Mouse (Mus musculus) intestine, postnatal 0 days (tissue): ENCODE data around the gene Tbkbp1. TPM values are rescaled to one million over a fixed set of nuclear protein-coding genes. Genes with fewer than 3 reads are reported as not detected.

Experiments used
- ATAC-seq: fragments of 200-750 bp; cut with Nextera tagmentation; 2 replicates; pipeline ENCODE4 v1.8.0; 2017; ENCODE audit warnings: mild to moderate bottlenecking, moderate TSS enrichment, moderate library complexity
- H3K27ac ChIP-seq: fragments of 300-500 bp; sonication (generic); 2 replicates; pipeline ENCODE4 v1.5.1; 2014; ENCODE audit warnings: mild to moderate bottlenecking, low read depth, low read length, moderate library complexity
- H3K27me3 ChIP-seq: fragments of 300-500 bp; sonication (generic); replicated peaks from 2 replicates; pipeline ENCODE4 v1.6.1; 2014; ENCODE audit warnings: low read length, mixed read lengths; ENCODE audit not compliant: control insufficient read depth, insufficient read depth
- H3K36me3 ChIP-seq: fragments of 300-500 bp; sonication (generic); 2 replicates; pipeline ENCODE4 v1.6.1; 2014; ENCODE audit warnings: mild to moderate bottlenecking, moderate library complexity; ENCODE audit not compliant: control insufficient read depth, insufficient read depth
- H3K4me1 ChIP-seq: fragments of 300-500 bp; sonication (generic); replicated peaks from 2 replicates; pipeline ENCODE4 v1.6.1; 2014; ENCODE audit warnings: antibody characterized with exemption, low read length, mixed read lengths; ENCODE audit not compliant: control insufficient read depth, insufficient read depth
- H3K4me2 ChIP-seq: fragments of 300-500 bp; sonication (generic); replicated peaks from 2 replicates; pipeline ENCODE4 v1.6.1; 2014; ENCODE audit warnings: low read depth, mild to moderate bottlenecking, moderate library complexity
- H3K4me3 ChIP-seq: fragments of 300-500 bp; sonication (generic); 2 replicates; pipeline ENCODE4 v1.5.1; 2014; ENCODE audit warnings: low read depth, low read length
- H3K9ac ChIP-seq: fragments of 300-500 bp; sonication (generic); 2 replicates; pipeline ENCODE4 v1.6.1; 2014; ENCODE audit warnings: mild to moderate bottlenecking, low read depth, low read length
- H3K9me3 ChIP-seq: fragments of 300-500 bp; sonication (generic); 2 replicates; pipeline ENCODE4 v1.6.1; 2016; ENCODE audit warnings: mixed run types; ENCODE audit not compliant: control insufficient read depth
- CTCF ChIP-seq: sonication (generic); IDR thresholded peaks from 2 replicates; pipeline ENCODE4 v1.5.1; 2016; ENCODE audit warnings: low read depth, mild to moderate bottlenecking, control low read depth, antibody characterized with exemption, moderate library complexity
- WGBS: fragments of 180-500 bp; shearing (Covaris S2); extraction: QIAGEN DNeasy Blood & Tissue Kit; methylation state at CpG from one replicate; pipeline ENCODE4 v1.1.7; 2014; 5-methylcytosine and 5-hydroxymethylcytosine counted together
- microRNA-seq: library from miRNA; unstranded; fragments of <30 nt; microRNA quantifications from one replicate; pipeline ENCODE4, GENCODE M21; 2016
- polyA plus RNA-seq: library from polyadenylated mRNA; unstranded; fragments of >200 nt; fragmentation: Nextera tagmentation; extraction: Ambion mirVana; gene quantifications from 2 replicates; pipeline ENCODE4 v1.2.1, GENCODE M21; 2015

Gene Tbkbp1
- polyA plus RNA-seq, 1 experiment from 2014 or later: 1.7 TPM

- no peak overlapping the region for H3K27ac ChIP-seq
- TF ChIP-seq CTCF: no peak
- ATAC-seq: no peak
- H3K9me3 ChIP-seq: no peaks in the 10 kb centered on the region
- no peak overlapping the region for H3K4me3 ChIP-seq
- no peak overlapping the region for H3K4me2 ChIP-seq
- WGBS: 89% methylated on average over 10 of the region's 10 CpGs
- no peak overlapping the region for H3K9ac ChIP-seq
- H3K4me1 ChIP-seq: no peaks in the 10 kb centered on the region
- H3K36me3 ChIP-seq: no peaks in the 10 kb centered on the region
- peaks cover 24% of the 10 kb centered on the region; the same call in 1 of the 2 replicates for H3K27me3 ChIP-seq
These were observed 47.9 kb downstream of the Tbkbp1 start for GRCm38 (mm10) chr11:97103163-97104090.

- Histone ChIP-seq H3K4me2 (no peak overlapping the region), H3K9me3 (no peaks in the 10 kb centered on the region), H3K4me1 (no peaks in the 10 kb centered on the region), H3K4me3 (no peak overlapping the region), H3K9ac (no peak overlapping the region), H3K36me3 (no peaks in the 10 kb centered on the region), H3K27me3 (peaks cover 26% of the 10 kb centered on the region), H3K27ac (no peak overlapping the region)
- 19% methylated on average over 9 of the region's 9 CpGs for WGBS
- ATAC-seq: no peak
- peak; percentile 87 for TF ChIP-seq CTCF
These were observed 49.6 kb downstream of the Tbkbp1 start for GRCm38 (mm10) chr11:97101722-97102121.

- Histone ChIP-seq H3K36me3 (no peaks in the 10 kb centered on the region), H3K4me1 (no peaks in the 10 kb centered on the region), H3K9me3 (no peaks in the 10 kb centered on the region), H3K27ac (no peak overlapping the region), H3K4me2 (peak overlapping the region; percentile 28), H3K27me3 (peaks cover 26% of the 10 kb centered on the region), H3K4me3 (no peak overlapping the region), H3K9ac (no peak overlapping the region)
- ATAC-seq: no peak
- TF ChIP-seq CTCF: no peak
- WGBS: 14% methylated on average over 18 of the region's 18 CpGs
These were observed 52.5 kb downstream of the Tbkbp1 start for GRCm38 (mm10) chr11:97098791-97099190.

- Histone ChIP-seq H3K9me3 (no peaks in the 10 kb centered on the region), H3K27me3 (peaks cover 19% of the 10 kb centered on the region), H3K27ac (no peak overlapping the region), H3K4me1 (no peaks in the 10 kb centered on the region), H3K4me3 (no peak overlapping the region), H3K36me3 (no peaks in the 10 kb centered on the region), H3K9ac (no peak overlapping the region), H3K4me2 (no peak overlapping the region)
- TF ChIP-seq CTCF: no peak
- no peak for ATAC-seq
- 67% methylated on average over 2 of the region's 2 CpGs for WGBS
These were observed 56.7 kb downstream of the Tbkbp1 start for GRCm38 (mm10) chr11:97094600-97094999.

- Histone ChIP-seq H3K9ac (no peak overlapping the region), H3K4me1 (no peaks in the 10 kb centered on the region), H3K27ac (no peak overlapping the region), H3K36me3 (no peaks in the 10 kb centered on the region), H3K4me3 (no peak overlapping the region), H3K27me3 (no peaks in the 10 kb centered on the region; the same call in 1 of the 2 replicates), H3K4me2 (no peak overlapping the region), H3K9me3 (0 out of 2 replicates have a peak, but pooled peaks cover 3% of the 10 kb centered on the region)
- 68% methylated on average over 6 of the region's 6 CpGs for WGBS
- TF ChIP-seq CTCF: no peak
- no peak for ATAC-seq
These were observed 64.9 kb downstream of the Tbkbp1 start for GRCm38 (mm10) chr11:97086365-97086764.

Small RNA genes lying within 50 kb of the gene (microRNA-seq; reads per million reads assigned to microRNA genes)
- gene Mir7235: not detected

Other genes with a start within 250 kb of the Tbkbp1 start
- 64.1 and 68.9 TPM in 2 replicates for gene Cdk5rap3, start 235.0 kb downstream of the Tbkbp1 start, polyA plus RNA-seq
- gene Prr15l, start 223.4 kb downstream of the Tbkbp1 start, polyA plus RNA-seq: 138 and 141 TPM in 2 replicates
- gene Pnpo, start 207.5 kb downstream of the Tbkbp1 start, polyA plus RNA-seq: 145 and 158 TPM in 2 replicates
- gene Sp2, start 168.5 kb downstream of the Tbkbp1 start, polyA plus RNA-seq: 7.7 and 8.2 TPM in 2 replicates
- 0.04 TPM in 1 of 2 replicates, not detected in the other for gene Sp6, start 138.1 kb downstream of the Tbkbp1 start, polyA plus RNA-seq
- 24.1 and 24.5 TPM in 2 replicates for gene Scrn2, start 121.6 kb downstream of the Tbkbp1 start, polyA plus RNA-seq
- gene Lrrc46, start 110.1 kb downstream of the Tbkbp1 start, polyA plus RNA-seq: 0.17 and 0.18 TPM in 2 replicates
- gene Mrpl10, start 109.9 kb downstream of the Tbkbp1 start, polyA plus RNA-seq: 50.7 and 50.8 TPM in 2 replicates
- gene Osbpl7, start 100.9 kb downstream of the Tbkbp1 start, polyA plus RNA-seq: 10.6 and 12.0 TPM in 2 replicates
- 0.09 and 0.13 TPM in 2 replicates for gene Tbx21, start 36.2 kb downstream of the Tbkbp1 start, polyA plus RNA-seq
- gene Kpnb1, start 36.4 kb upstream of the Tbkbp1 start, polyA plus RNA-seq: 17.5 and 18.1 TPM in 2 replicates
- gene Npepps, start 129.1 kb upstream of the Tbkbp1 start, polyA plus RNA-seq: 41.9 and 54.7 TPM in 2 replicates
- gene Mrpl45, start 164.2 kb upstream of the Tbkbp1 start, polyA plus RNA-seq: 40.2 and 40.5 TPM in 2 replicates
- gene Gpr179, start 200.6 kb upstream of the Tbkbp1 start, polyA plus RNA-seq: 0.07 and 0.20 TPM in 2 replicates
- 2.4 and 2.5 TPM in 2 replicates for gene Socs7, start 211.1 kb upstream of the Tbkbp1 start, polyA plus RNA-seq